11 mouse cellular contexts compared by ENCODE assay signal in genomic region chr9:111439836-111440201, GRCm38 (mm10). TPM values are rescaled to one million over a fixed set of nuclear protein-coding genes. Genes with fewer than 3 reads are reported as not detected.
DNase-seq lines count a peak whose midpoint lies in the region; ATAC-seq and TF ChIP-seq lines count a peak whose summit lies in the region.
"Had no signal": no experiment of that assay in that cellular context is flagged by ENCODE, and none has a peak within 500 bp of the region (broad histone marks: within the 10 kb centered on the region; RNA-seq: fewer than 3 reads in every experiment).

No protein-coding gene starts in this region.

- H3K27me3 ChIP-seq in heart, embryonic 11.5 days (ENCODE audit: control insufficient read depth, insufficient read depth, low read length), result peaks cover 20% of the 10 kb centered on the region
- peaks cover 46% of the 10 kb centered on the region for H3K27me3 ChIP-seq in limb, embryonic 13.5 days
- peaks cover 49% of the 10 kb centered on the region for H3K27me3 ChIP-seq in limb, embryonic 10.5 days (ENCODE audit: low read depth, poor library complexity, severe bottlenecking)
- peaks cover 13% of the 10 kb centered on the region; the same call in 1 of the 2 replicates for H3K27me3 ChIP-seq in hindbrain, embryonic 15.5 days

- no peak for DNase-seq in heart, postnatal 25 days (ENCODE audit: low spot score)
- no peak for DNase-seq in limb, embryonic 10.5 days (ENCODE audit: low spot score)
- no peak for DNase-seq in cerebellum, adult 11-12 months
- DNase-seq: heart, adult 2 months; lung, postnatal 4 days; thymus, adult 2 months had no signal

- no peak for TF ChIP-seq POLR2A in olfactory bulb, adult 2 months (IDR thresholded peaks at IDR 0.05; ENCODE audit: insufficient read depth, low read depth, low read length)

- no peaks in the 10 kb centered on the region for H3K9me3 ChIP-seq in heart, embryonic 11.5 days (replicated peaks; ENCODE audit: control insufficient read depth, low read length)
- H3K9me3 ChIP-seq in limb, embryonic 13.5 days, result no peaks in the 10 kb centered on the region
- H3K9me3 ChIP-seq in limb, embryonic 10.5 days (replicated peaks), result no peaks in the 10 kb centered on the region
- no peaks in the 10 kb centered on the region for H3K9me3 ChIP-seq in hindbrain, embryonic 15.5 days

- H3K36me3 ChIP-seq in heart, embryonic 11.5 days (ENCODE audit: control insufficient read depth, insufficient read depth, low read length), result no peaks in the 10 kb centered on the region
- no peaks in the 10 kb centered on the region for H3K36me3 ChIP-seq in limb, embryonic 13.5 days
- H3K36me3 ChIP-seq in limb, embryonic 10.5 days, result no peaks in the 10 kb centered on the region
- no peaks in the 10 kb centered on the region for H3K36me3 ChIP-seq in hindbrain, embryonic 15.5 days

- no peak for ATAC-seq in heart, embryonic 11.5 days (replicated peaks; ENCODE audit: insufficient number of reproducible peaks, low FRiP score, low TSS enrichment)
- no peak for ATAC-seq in limb, embryonic 13.5 days (ENCODE audit: low FRiP score, low read depth)
- no peak for ATAC-seq in hindbrain, embryonic 15.5 days (ENCODE audit: low FRiP score, low read depth)
- no peak for ATAC-seq in inflammation-experienced regulatory T-cells, adult 6 months

- 0 out of 2 replicates have a peak, but pooled peaks cover 3% of the 10 kb centered on the region for H3K4me1 ChIP-seq in heart, embryonic 11.5 days (ENCODE audit: control insufficient read depth, insufficient read depth, low read length)
- peaks cover 8% of the 10 kb centered on the region for H3K4me1 ChIP-seq in limb, embryonic 13.5 days
- peaks cover 10% of the 10 kb centered on the region for H3K4me1 ChIP-seq in limb, embryonic 10.5 days
- peaks cover 8% of the 10 kb centered on the region for H3K4me1 ChIP-seq in hindbrain, embryonic 15.5 days (replicated peaks)
- peaks cover 10% of the 10 kb centered on the region for H3K4me1 ChIP-seq in olfactory bulb, adult 2 months (ENCODE audit: control insufficient read depth, insufficient read depth, low read length)

- TF ChIP-seq CTCF in olfactory bulb, adult 2 months (IDR thresholded peaks at IDR 0.05; ENCODE audit: insufficient read depth, low read depth, low read length), result no peak

- no peak overlapping the region for H3K9ac ChIP-seq in heart, embryonic 11.5 days (ENCODE audit: low read depth, low read length)
- no peak overlapping the region for H3K9ac ChIP-seq in limb, embryonic 13.5 days
- H3K9ac ChIP-seq in hindbrain, embryonic 15.5 days, result 0 out of 2 replicates have a peak overlapping the region, but pooled peaks have one; percentile 53

- H3K4me2 ChIP-seq in heart, embryonic 11.5 days, result peak overlapping the region; percentile 86
- H3K4me2 ChIP-seq in limb, embryonic 13.5 days (replicated peaks), result no peak overlapping the region
- peak overlapping the region; percentile 63 for H3K4me2 ChIP-seq in hindbrain, embryonic 15.5 days

- WGBS in heart, embryonic 11.5 days (ENCODE audit: insufficient replicate concordance), result 44% methylated on average over 8 of the region's 8 CpGs
- 46% methylated on average over 8 of the region's 8 CpGs for WGBS in limb, embryonic 13.5 days
- WGBS in limb, embryonic 10.5 days, result 46% methylated on average over 8 of the region's 8 CpGs
- WGBS in hindbrain, embryonic 15.5 days, result 50% methylated on average over 8 of the region's 8 CpGs
- 43% methylated on average over 8 of the region's 8 CpGs for WGBS in olfactory bulb, adult 2 months

- intact Hi-C loops in heart, postnatal 25 days (cut with DNase I), result no loop called here

- no peak overlapping the region for H3K4me3 ChIP-seq in heart, embryonic 11.5 days (ENCODE audit: low read depth, low read length)
- 0 out of 2 replicates have a peak overlapping the region, but pooled peaks have one; percentile 51 for H3K4me3 ChIP-seq in limb, embryonic 13.5 days
- H3K4me3 ChIP-seq in limb, embryonic 10.5 days, result no peak overlapping the region
- peak overlapping the region; percentile 50 for H3K4me3 ChIP-seq in hindbrain, embryonic 15.5 days
- H3K4me3 ChIP-seq in olfactory bulb, adult 2 months (ENCODE audit: insufficient read depth, low read depth, low read length), result peak overlapping the region; percentile 51

- no peak overlapping the region for H3K27ac ChIP-seq in heart, embryonic 11.5 days (ENCODE audit: low read depth, low read length)
- no peak overlapping the region for H3K27ac ChIP-seq in limb, embryonic 13.5 days
- H3K27ac ChIP-seq in limb, embryonic 10.5 days, result no peak overlapping the region
- no peak overlapping the region for H3K27ac ChIP-seq in hindbrain, embryonic 15.5 days (replicated peaks)
- no peak overlapping the region for H3K27ac ChIP-seq in olfactory bulb, adult 2 months (ENCODE audit: insufficient read depth, low read depth, low read length)
- H3K27ac ChIP-seq: heart, adult 2 months had no signal

RNA-seq across cellular contexts. Expression of gene Dclk3, which starts 0.9 kb away (rescaled TPM):
- 1.3 and 2.0 TPM in 2 replicates for polyA plus RNA-seq in heart, embryonic 11.5 days (2014; fragmentation: Nextera tagmentation; extraction: Ambion mirVana)
- under 1 TPM; 0.16 to 0.59 TPM for total RNA-seq in heart, postnatal 25 days (2021)
- 0.42 and 0.46 TPM in 2 replicates for polyA plus RNA-seq in limb, embryonic 13.5 days (2015; fragmentation: Nextera tagmentation; extraction: Ambion mirVana)
- polyA plus RNA-seq in limb, embryonic 10.5 days (2016; fragmentation: Nextera tagmentation; extraction: Ambion mirVana), result 0.20 and 0.31 TPM in 2 replicates
- polyA plus RNA-seq in hindbrain, embryonic 15.5 days (2015; fragmentation: Nextera tagmentation; extraction: Ambion mirVana), result 6.7 and 7.6 TPM in 2 replicates
- polyA plus RNA-seq in olfactory bulb, adult 2 months (2012; ENCODE audit: insufficient read depth, insufficient read length, low replicate concordance, missing spikeins), result not detected in 2 replicates
- polyA plus RNA-seq in inflammation-experienced regulatory T-cells, adult 6 months (2017; shearing (Covaris generic)), result not detected

Comparison
In these comparisons a context has a peak if more than half of its experiments do, and no peak if none do; other contexts are left out.
1. H3K4me3 ChIP-seq: peak in limb, embryonic 13.5 days (single experiment), hindbrain, embryonic 15.5 days (single experiment) and olfactory bulb, adult 2 months (single experiment); none in heart, embryonic 11.5 days (single experiment) and limb, embryonic 10.5 days (single experiment).